Mouse (Mus musculus) lung, embryonic 16.5 days (tissue): ENCODE results near the gene Myd88. TPM values are rescaled to one million over a fixed set of nuclear protein-coding genes. Genes with fewer than 3 reads are reported as not detected.

Source experiments
- ATAC-seq: fragments of 200-750 bp; cut with Nextera tagmentation; 2 replicates; pipeline ENCODE4 v1.8.0; 2017; ENCODE audit warnings: low read depth, mild to moderate bottlenecking, moderate library complexity
- H3K27ac ChIP-seq: fragments of 300-500 bp; sonication (generic); 2 replicates; pipeline ENCODE4 v1.5.1; 2014; ENCODE audit warnings: mild to moderate bottlenecking, control low read depth, low read length
- H3K27me3 ChIP-seq: fragments of 300-500 bp; sonication (generic); 2 replicates; pipeline ENCODE4 v1.6.1; 2014; ENCODE audit warnings: low read depth, low read length, mixed read lengths; ENCODE audit not compliant: control insufficient read depth, insufficient read depth
- H3K36me3 ChIP-seq: fragments of 300-500 bp; sonication (generic); 2 replicates; pipeline ENCODE4 v1.6.1; 2014; ENCODE audit warnings: low read length; ENCODE audit not compliant: control insufficient read depth, insufficient read depth
- H3K4me1 ChIP-seq: fragments of 300-500 bp; sonication (generic); replicated peaks from 2 replicates; pipeline ENCODE4 v1.6.1; 2014; ENCODE audit warnings: low read length, mixed read lengths; ENCODE audit not compliant: control insufficient read depth, insufficient read depth
- H3K4me2 ChIP-seq: fragments of 300-500 bp; sonication (generic); 2 replicates; pipeline ENCODE4 v1.6.1; 2014; ENCODE audit warnings: low read depth, low read length, control low read depth
- H3K4me3 ChIP-seq: fragments of 300-500 bp; sonication (generic); 2 replicates; pipeline ENCODE4 v1.5.1; 2014; ENCODE audit warnings: mild to moderate bottlenecking, low read length, control low read depth
- H3K9ac ChIP-seq: fragments of 300-500 bp; sonication (generic); 2 replicates; pipeline ENCODE4 v1.6.1; 2014; ENCODE audit warnings: low read length, control low read depth
- H3K9me3 ChIP-seq: fragments of 300-500 bp; sonication (generic); 2 replicates; pipeline ENCODE4 v1.6.1; 2016; ENCODE audit warnings: low read length; ENCODE audit not compliant: control insufficient read depth
- WGBS: fragments of 180-500 bp; shearing (Covaris S2); extraction: QIAGEN DNeasy Blood & Tissue Kit; methylation state at CpG from one replicate; pipeline ENCODE4 v1.1.7; 2014; 5-methylcytosine and 5-hydroxymethylcytosine counted together
- polyA plus RNA-seq: library from polyadenylated mRNA; unstranded; fragments of >200 nt; fragmentation: Nextera tagmentation; extraction: Ambion mirVana; gene quantifications from 2 replicates; pipeline ENCODE4 v1.2.1, GENCODE M21; 2015

Myd88 gene
- polyA plus RNA-seq, 1 experiment from 2014 or later, result 36.5 TPM

- ATAC-seq, result no peak
- WGBS, result 90% methylated on average over 10 of the region's 10 CpGs
- Histone ChIP-seq H3K4me3 (no peak overlapping the region), H3K36me3 (peaks cover 10% of the 10 kb centered on the region), H3K27ac (no peak overlapping the region), H3K4me1 (no peaks in the 10 kb centered on the region), H3K9ac (no peak overlapping the region), H3K4me2 (no peak overlapping the region), H3K27me3 (no peaks in the 10 kb centered on the region), H3K9me3 (no peaks in the 10 kb centered on the region)
Observed at GRCm38 (mm10) chr9:119350947-119351705, 9.9 kb upstream of the Myd88 start.

GRCm38 (mm10) chr9:119350531-119350930, 9.3 kb upstream of the Myd88 start:
- no peak overlapping the region for H3K9ac ChIP-seq
- H3K4me1 ChIP-seq, result no peaks in the 10 kb centered on the region
- H3K27ac ChIP-seq, result no peak overlapping the region
- no peaks in the 10 kb centered on the region for H3K9me3 ChIP-seq
- WGBS, result 85% methylated on average over 3 of the region's 3 CpGs
- ATAC-seq, result no peak
- H3K4me2 ChIP-seq, result no peak overlapping the region
- H3K27me3 ChIP-seq, result no peaks in the 10 kb centered on the region
- H3K36me3 ChIP-seq, result peaks cover 10% of the 10 kb centered on the region
- H3K4me3 ChIP-seq, result no peak overlapping the region

- H3K9me3 ChIP-seq, result no peaks in the 10 kb centered on the region
- H3K4me1 ChIP-seq, result peaks cover 12% of the 10 kb centered on the region
- H3K4me2 ChIP-seq, result no peak overlapping the region
- ATAC-seq, result no peak
- no peak overlapping the region for H3K27ac ChIP-seq
- peaks cover 22% of the 10 kb centered on the region for H3K36me3 ChIP-seq
- H3K9ac ChIP-seq, result no peak overlapping the region
- H3K27me3 ChIP-seq, result no peaks in the 10 kb centered on the region
- no peak overlapping the region for H3K4me3 ChIP-seq
- WGBS, result 89% methylated on average over 8 of the region's 8 CpGs
Observed at GRCm38 (mm10) chr9:119346376-119346775, 5.2 kb upstream of the Myd88 start.

GRCm38 (mm10) chr9:119342728-119343127, 1.5 kb upstream of the Myd88 start:
- Histone ChIP-seq H3K9ac (peak overlapping the region; percentile 91), H3K4me2 (no peak overlapping the region), H3K4me1 (peaks cover 18% of the 10 kb centered on the region), H3K27ac (no peak overlapping the region), H3K9me3 (no peaks in the 10 kb centered on the region), H3K36me3 (peaks cover 16% of the 10 kb centered on the region; the same call in 1 of the 2 replicates), H3K27me3 (no peaks in the 10 kb centered on the region), H3K4me3 (no peak overlapping the region)
- ATAC-seq, result no peak
- WGBS, result 81% methylated on average over 7 of the region's 7 CpGs

- peaks cover 16% of the 10 kb centered on the region for H3K36me3 ChIP-seq
- WGBS, result 2% methylated on average over 8 of the region's 8 CpGs
- no peak for ATAC-seq
- H3K9me3 ChIP-seq, result no peaks in the 10 kb centered on the region
- peak overlapping the region; percentile 96 for H3K4me2 ChIP-seq
- H3K4me1 ChIP-seq, result peaks cover 18% of the 10 kb centered on the region
- H3K27ac ChIP-seq, result peak overlapping the region; percentile 96
- H3K9ac ChIP-seq, result peak overlapping the region; percentile 91
- peak overlapping the region; percentile 86 for H3K4me3 ChIP-seq
- no peaks in the 10 kb centered on the region for H3K27me3 ChIP-seq
Observed at GRCm38 (mm10) chr9:119340212-119340580, 1.0 kb downstream of the Myd88 start.

GRCm38 (mm10) chr9:119339558-119340211, 1.5 kb downstream of the Myd88 start, which contains the start of gene Acaa1a:
Acaa1a (plus strand) TSS chr9:119339676.
- H3K9me3 ChIP-seq, result no peaks in the 10 kb centered on the region
- peak within 1 kb of the TSS; percentile 91 for H3K9ac ChIP-seq
- peak within 1 kb of the TSS; percentile 96 for H3K27ac ChIP-seq
- peak; percentile 3; the same call in 1 of the 2 replicates for ATAC-seq
- peaks cover 12% of the 10 kb centered on the region for H3K36me3 ChIP-seq
- H3K4me2 ChIP-seq, result peak within 1 kb of the TSS; percentile 96
- peak within 1 kb of the TSS; percentile 86 for H3K4me3 ChIP-seq
- under 1% methylated on average over 43 of the region's 43 CpGs for WGBS
- no peaks in the 10 kb centered on the region for H3K27me3 ChIP-seq
- H3K4me1 ChIP-seq, result peaks cover 18% of the 10 kb centered on the region

GRCm38 (mm10) chr9:119339106-119339505, 2.1 kb downstream of the Myd88 start:
- Histone ChIP-seq H3K36me3 (peaks cover 9% of the 10 kb centered on the region), H3K27me3 (no peaks in the 10 kb centered on the region), H3K4me2 (peak overlapping the region; percentile 96), H3K9me3 (no peaks in the 10 kb centered on the region), H3K27ac (no peak overlapping the region), H3K4me3 (peak overlapping the region; percentile 86), H3K4me1 (peaks cover 24% of the 10 kb centered on the region), H3K9ac (peak overlapping the region; percentile 91)
- no peak for ATAC-seq
- WGBS, result 38% methylated on average over 7 of the region's 7 CpGs

- H3K4me1 ChIP-seq, result peaks cover 27% of the 10 kb centered on the region
Observed at GRCm38 (mm10) chr9:119338350-119338749, 2.9 kb downstream of the Myd88 start.

GRCm38 (mm10) chr9:119337842-119338241, 3.4 kb downstream of the Myd88 start:
- Histone ChIP-seq H3K9ac (no peak overlapping the region), H3K4me1 (peaks cover 26% of the 10 kb centered on the region), H3K4me2 (no peak overlapping the region), H3K9me3 (no peaks in the 10 kb centered on the region), H3K4me3 (no peak overlapping the region), H3K27ac (no peak overlapping the region), H3K36me3 (peaks cover 5% of the 10 kb centered on the region; the same call in 1 of the 2 replicates), H3K27me3 (no peaks in the 10 kb centered on the region)
- ATAC-seq, result no peak
- WGBS, result 93% methylated on average over 14 of the region's 14 CpGs

More at GRCm38 (mm10) chr9:119338350-119338749, 2.9 kb downstream of the Myd88 start:
- Histone ChIP-seq H3K27ac (no peak overlapping the region), H3K9me3 (no peaks in the 10 kb centered on the region), H3K4me2 (no peak overlapping the region), H3K36me3 (peaks cover 5% of the 10 kb centered on the region; the same call in 1 of the 2 replicates), H3K9ac (no peak overlapping the region), H3K27me3 (no peaks in the 10 kb centered on the region), H3K4me3 (no peak overlapping the region)
- WGBS, result 84% methylated on average over 3 of the region's 3 CpGs
- ATAC-seq, result no peak
